Mouse (Mus musculus) A20 (cell line): Measurements from ENCODE around the gene Tlr7.

ENCODE experiments used
- DNase-seq: peaks from one replicate; pipeline ENCODE4 v3.0.0-alpha.2; 2011; ENCODE audit warnings: low read depth, low spot score

The Tlr7 gene

DNA sequence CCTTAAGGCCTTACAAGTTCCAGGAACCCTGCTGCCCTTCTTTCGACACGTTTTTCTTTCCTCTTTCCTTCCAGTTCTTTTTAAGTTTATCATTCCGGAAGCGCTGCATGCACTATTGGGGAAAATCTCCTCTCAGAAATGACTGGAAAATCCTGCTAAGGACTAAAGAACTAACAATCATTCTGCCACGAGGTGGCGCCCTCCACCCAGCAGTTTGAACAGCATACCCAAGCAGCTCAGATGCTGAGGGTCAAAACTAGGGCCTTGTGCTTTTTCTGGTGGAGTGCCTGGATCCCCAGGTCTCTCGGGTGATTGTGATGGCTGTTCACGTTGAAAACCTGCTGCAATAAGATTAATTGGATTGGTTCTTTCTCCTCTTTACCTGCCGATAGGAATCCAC, 53.4 kb downstream of the Tlr7 start:
- DNase-seq: peak; percentile 68

- no peak for DNase-seq
Observed at GRCm38 (mm10) chrX:167276551-167276950, 53.8 kb downstream of the Tlr7 start.

DNA sequence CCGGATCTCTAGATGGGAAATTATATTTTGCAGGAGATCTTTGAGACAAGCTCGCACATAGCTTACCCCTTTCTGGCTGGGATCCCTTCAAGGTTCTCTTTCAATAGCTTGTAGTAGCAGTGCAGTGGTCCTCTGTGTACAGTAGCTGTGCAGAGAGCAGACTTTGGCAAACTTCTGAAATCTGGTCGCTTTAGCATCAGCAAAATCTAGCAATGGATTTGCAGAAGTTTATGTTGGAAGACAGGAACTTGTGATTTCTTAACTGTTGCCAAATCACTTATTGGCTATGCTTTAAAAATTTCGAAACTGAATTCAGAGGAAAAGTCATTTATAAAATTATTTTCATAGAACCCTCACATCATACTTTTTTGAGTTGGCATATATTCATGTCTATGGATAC, 66.3 kb downstream of the Tlr7 start, which contains the start of gene Tlr8:
Tlr8 (minus strand) TSS at position 244 of the 400 bp plus-strand sequence.
- DNase-seq: no peak

DNA sequence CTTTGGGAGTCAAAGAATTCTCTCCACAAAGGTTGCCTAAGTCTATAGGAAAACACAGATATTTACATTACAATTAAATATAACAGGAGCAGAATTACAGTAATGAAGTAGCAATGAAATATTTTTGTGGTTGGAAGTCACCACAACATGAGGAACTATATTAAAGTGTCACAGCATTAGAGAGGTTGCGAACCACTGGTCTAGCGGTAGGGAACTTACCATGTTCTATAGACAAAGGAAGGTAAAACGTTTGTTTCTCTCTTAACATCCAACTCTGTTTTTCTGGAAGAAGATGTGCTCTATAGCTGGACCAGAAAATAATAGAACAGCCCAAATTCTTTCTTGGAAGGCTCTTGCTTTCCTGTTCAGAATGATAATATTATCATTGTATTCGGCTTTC, 66.8 kb downstream of the Tlr7 start:
- DNase-seq: no peak
